Mouse (Mus musculus) erythroblast, embryonic 14.5 days (primary cell): ENCODE results near the gene Atp2a1. TPM values are rescaled to one million over a fixed set of nuclear protein-coding genes. Genes with fewer than 3 reads are reported as not detected.

Experiments
- H3K27me3 ChIP-seq: 2 replicates; pipeline ENCODE4 v1.6.1; 2012; ENCODE audit warnings: inconsistent platforms; ENCODE audit not compliant: control insufficient read depth
- H3K36me3 ChIP-seq: 2 replicates; pipeline ENCODE4 v1.6.1; 2012; ENCODE audit warnings: mild to moderate bottlenecking, inconsistent platforms; ENCODE audit not compliant: control insufficient read depth
- H3K4me1 ChIP-seq: 2 replicates; pipeline ENCODE4 v1.6.1; 2012; ENCODE audit warnings: inconsistent platforms; ENCODE audit not compliant: control insufficient read depth
- H3K4me3 ChIP-seq: replicated peaks from 2 replicates; pipeline ENCODE3; 2012; ENCODE audit warnings: moderate library complexity, mild to moderate bottlenecking, inconsistent platforms
- H3K9me3 ChIP-seq: 2 replicates; pipeline ENCODE4 v1.6.1; 2012; ENCODE audit warnings: low read length, inconsistent platforms, mixed read lengths; ENCODE audit not compliant: control insufficient read depth
- GATA1 ChIP-seq: IDR thresholded peaks from 2 replicates; pipeline ENCODE4 v1.6.1; 2012; ENCODE audit warnings: low read length, inconsistent platforms, mixed read lengths
- TAL1 ChIP-seq: IDR thresholded peaks from 3 replicates; pipeline ENCODE4 v1.6.1; 2012; ENCODE audit warnings: low read length, inconsistent platforms, mixed read lengths
- polyA plus RNA-seq: library from polyadenylated mRNA; stranded (reverse); fragments of >175 nt; gene quantifications from 2 replicates; pipeline ENCODE4 v1.2.3, GENCODE M21; 2012

The Atp2a1 gene
- polyA plus RNA-seq, 1 experiment, result not detected

DNA sequence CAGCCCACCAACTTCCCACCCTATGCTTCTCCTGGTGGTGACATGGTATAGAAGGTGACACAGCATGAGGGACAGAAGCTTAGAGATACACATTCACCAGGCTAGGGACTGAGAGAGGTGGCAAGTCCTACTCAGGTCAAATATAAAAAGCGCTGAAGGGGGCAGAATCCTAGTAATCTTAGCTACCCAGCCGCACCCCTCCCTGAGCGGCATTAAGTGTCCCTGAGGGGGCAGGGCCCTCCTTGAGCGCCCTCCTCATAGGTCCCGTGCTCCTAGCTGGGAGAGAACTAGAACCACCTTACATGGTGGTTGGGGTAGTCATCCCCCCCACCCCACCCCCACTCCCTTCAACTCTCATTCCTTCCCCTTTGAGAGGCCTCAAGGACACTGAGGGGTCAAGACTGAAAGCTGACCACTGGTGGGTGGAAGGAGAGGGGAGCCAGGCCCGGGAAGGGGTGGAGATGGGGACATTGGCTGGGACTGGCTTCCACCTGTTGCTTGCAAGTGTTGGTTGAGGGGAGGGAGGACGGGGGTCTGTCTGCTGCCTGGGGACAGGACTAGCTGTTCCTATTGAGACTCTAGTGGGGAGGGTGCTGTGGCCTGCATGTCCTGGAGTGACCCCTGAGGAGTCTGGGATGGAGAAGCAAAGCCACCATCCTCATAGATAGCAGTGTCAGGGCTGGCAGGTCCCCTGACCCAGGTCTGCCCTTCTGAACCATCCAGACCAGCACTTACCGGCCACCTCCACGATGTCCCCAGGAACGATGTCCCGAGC is 3.9 kb downstream of the Atp2a1 start:
- peaks cover 2% of the 10 kb centered on the region; the same call in 1 of the 2 replicates for H3K4me1 ChIP-seq
- TF ChIP-seq TAL1, result no peak
- TF ChIP-seq GATA1, result no peak
- no peak overlapping the region for H3K4me3 ChIP-seq
- H3K27me3 ChIP-seq, result no peaks in the 10 kb centered on the region
- H3K9me3 ChIP-seq, result no peaks in the 10 kb centered on the region
- H3K36me3 ChIP-seq, result no peaks in the 10 kb centered on the region

DNA sequence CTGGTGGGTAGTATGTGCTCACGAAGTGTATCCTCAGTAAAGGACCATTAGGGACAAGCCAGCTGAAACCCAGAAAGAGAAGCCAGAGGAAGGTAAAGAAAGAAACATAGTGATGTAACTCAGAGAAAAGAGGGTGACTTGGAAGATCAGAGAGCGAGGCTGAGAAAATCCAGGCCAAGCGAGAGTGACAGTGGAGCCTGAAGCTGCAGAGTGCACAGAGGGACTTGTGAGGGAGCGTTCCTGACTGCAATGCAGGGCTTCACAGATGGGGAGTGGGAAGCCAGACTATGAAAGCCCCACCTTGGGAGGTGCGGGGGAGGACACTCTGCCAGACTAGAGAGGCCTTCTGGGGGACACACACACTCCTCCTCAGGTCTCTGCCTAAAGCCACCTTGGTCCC is 4.7 kb downstream of the Atp2a1 start:
- no peaks in the 10 kb centered on the region for H3K9me3 ChIP-seq
- H3K4me1 ChIP-seq, result no peaks in the 10 kb centered on the region
- TF ChIP-seq TAL1 (no peak), GATA1 (no peak)
- H3K36me3 ChIP-seq, result no peaks in the 10 kb centered on the region
- no peaks in the 10 kb centered on the region for H3K27me3 ChIP-seq
- H3K4me3 ChIP-seq, result no peak overlapping the region

DNA sequence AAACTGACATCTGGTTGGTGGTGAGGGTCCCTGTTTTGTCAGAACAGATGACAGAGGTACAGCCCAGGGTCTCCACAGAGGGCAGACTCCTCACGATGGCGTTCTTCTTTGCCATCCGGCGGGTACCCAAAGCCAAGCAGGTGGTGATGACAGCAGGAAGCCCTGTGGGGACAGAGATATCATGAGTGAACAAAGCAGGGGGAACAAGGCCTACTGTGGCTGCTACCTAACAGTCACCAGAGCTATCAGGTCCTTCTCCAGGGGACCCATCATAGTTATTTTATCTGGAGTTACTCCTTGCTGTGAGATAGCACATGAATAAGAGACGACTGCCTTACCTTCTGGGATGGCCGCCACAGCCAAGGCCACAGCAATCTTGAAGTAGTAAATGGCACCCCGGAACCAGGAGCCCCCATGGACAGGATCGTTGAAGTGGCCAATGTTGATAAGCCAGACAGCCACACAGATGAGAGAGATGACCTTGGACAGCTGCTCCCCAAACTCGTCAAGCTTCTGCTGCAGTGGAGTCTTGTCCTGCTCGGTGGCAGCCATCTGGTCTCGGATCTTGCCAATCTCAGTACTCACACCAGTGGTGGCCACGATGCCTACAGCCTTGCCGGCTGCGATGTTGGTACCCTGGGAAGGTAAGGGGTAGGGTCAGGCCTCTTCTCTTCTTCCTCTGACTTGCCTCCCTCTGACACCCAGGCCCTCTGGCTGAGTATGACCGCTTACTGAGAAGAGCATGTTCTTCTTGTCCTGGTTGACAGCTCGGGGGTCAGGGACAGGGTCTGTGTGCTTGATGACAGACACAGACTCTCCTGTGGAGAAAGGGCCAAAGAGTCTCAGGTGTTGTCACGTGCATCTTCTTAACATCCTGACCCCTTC is 6.3 kb downstream of the Atp2a1 start:
- TF ChIP-seq GATA1 (no peak), TAL1 (no peak)
- no peaks in the 10 kb centered on the region for H3K9me3 ChIP-seq
- H3K4me1 ChIP-seq, result no peaks in the 10 kb centered on the region
- no peaks in the 10 kb centered on the region for H3K27me3 ChIP-seq
- no peak overlapping the region for H3K4me3 ChIP-seq
- H3K36me3 ChIP-seq, result no peaks in the 10 kb centered on the region

DNA sequence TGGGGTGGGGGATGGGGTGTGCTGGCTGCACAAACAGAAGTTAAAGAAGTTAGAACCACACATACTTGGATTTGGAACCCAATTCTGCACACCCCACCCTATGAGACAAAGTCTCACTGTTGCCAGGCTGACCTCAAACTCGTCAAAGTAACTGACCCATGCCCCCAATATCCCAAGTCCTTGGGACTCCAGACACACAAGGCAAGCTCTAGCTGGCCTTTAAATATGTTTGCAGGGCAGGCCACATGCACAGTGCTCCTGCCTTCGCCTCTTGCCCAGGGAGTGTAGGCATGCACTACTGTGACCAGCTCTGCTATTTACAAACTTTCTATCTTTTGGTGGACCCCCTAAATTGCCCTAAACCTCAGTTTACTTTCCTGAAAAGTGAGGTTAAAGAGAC is 7.7 kb downstream of the Atp2a1 start:
- H3K4me3 ChIP-seq, result no peak overlapping the region
- H3K36me3 ChIP-seq, result no peaks in the 10 kb centered on the region
- TF ChIP-seq GATA1 (no peak), TAL1 (no peak)
- H3K4me1 ChIP-seq, result no peaks in the 10 kb centered on the region
- H3K9me3 ChIP-seq, result no peaks in the 10 kb centered on the region
- no peaks in the 10 kb centered on the region for H3K27me3 ChIP-seq

DNA sequence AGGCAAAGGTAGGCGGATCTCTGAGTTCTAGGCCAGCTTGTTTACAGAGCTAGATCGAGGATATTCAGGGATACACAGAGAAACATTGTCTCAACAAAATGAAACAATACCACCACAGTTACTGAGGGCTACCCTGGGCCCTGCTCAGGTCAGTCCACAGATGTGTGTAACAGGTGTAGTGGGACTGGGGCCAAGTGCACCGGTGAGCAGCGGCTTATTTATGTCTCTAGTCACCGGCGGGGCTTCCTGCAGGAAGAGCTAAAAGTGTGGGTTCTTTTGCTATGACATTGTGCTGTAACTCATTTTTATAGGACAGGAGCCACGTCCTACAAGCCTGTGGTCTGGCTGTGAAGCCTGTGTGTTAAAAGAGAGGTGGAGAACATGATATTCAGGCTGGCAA is 9.0 kb downstream of the Atp2a1 start:
- Histone ChIP-seq H3K36me3 (no peaks in the 10 kb centered on the region), H3K9me3 (no peaks in the 10 kb centered on the region), H3K27me3 (no peaks in the 10 kb centered on the region), H3K4me1 (no peaks in the 10 kb centered on the region), H3K4me3 (no peak overlapping the region)
- TF ChIP-seq TAL1 (no peak), GATA1 (no peak)

DNA sequence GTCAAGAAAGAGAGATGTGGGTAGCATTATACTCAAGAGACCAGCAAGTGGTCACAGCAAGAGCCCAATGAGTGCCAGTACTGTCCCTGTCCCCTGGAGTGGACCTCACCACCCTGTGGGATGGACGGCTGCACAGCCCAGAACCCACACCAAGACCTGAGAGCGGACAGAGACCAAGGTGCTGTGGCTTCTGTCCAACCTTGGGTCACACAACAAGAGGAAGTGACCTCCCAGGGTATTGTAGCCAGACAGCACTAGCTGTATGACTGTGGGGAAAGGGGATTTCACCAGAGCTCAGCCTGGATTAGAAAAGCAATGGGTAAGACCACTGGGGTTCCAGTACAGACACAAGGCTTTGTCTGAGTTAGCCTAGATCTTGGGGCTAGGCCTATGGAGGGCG is 10.7 kb downstream of the Atp2a1 start:
- no peaks in the 10 kb centered on the region for H3K4me1 ChIP-seq
- no peaks in the 10 kb centered on the region for H3K9me3 ChIP-seq
- H3K4me3 ChIP-seq, result no peak overlapping the region
- H3K27me3 ChIP-seq, result no peaks in the 10 kb centered on the region
- TF ChIP-seq TAL1, result no peak
- no peak for TF ChIP-seq GATA1
- no peaks in the 10 kb centered on the region for H3K36me3 ChIP-seq

DNA sequence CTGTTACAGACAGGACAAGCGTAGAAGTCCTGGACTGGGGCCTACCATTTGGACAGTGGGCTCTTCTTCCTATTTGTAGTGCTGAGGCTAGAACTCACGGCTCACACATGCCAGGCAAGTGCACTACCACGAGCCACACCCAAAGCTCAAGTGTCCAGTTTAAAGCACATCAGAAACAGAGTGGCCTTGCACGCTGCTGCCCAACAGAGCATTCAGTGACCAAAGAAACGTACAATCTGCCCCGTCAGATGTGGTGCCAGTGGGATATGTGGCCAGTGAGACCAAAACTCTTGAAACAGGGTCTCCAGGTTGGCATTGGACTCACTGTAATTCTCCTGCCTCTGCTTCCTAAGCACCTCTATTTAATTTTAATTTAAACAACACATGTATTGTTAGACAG is 12.3 kb downstream of the Atp2a1 start:
- H3K9me3 ChIP-seq, result no peaks in the 10 kb centered on the region
- no peaks in the 10 kb centered on the region for H3K4me1 ChIP-seq
- H3K4me3 ChIP-seq, result no peak overlapping the region
- H3K27me3 ChIP-seq, result no peaks in the 10 kb centered on the region
- TF ChIP-seq TAL1 (no peak), GATA1 (no peak)
- peaks cover 11% of the 10 kb centered on the region for H3K36me3 ChIP-seq

DNA sequence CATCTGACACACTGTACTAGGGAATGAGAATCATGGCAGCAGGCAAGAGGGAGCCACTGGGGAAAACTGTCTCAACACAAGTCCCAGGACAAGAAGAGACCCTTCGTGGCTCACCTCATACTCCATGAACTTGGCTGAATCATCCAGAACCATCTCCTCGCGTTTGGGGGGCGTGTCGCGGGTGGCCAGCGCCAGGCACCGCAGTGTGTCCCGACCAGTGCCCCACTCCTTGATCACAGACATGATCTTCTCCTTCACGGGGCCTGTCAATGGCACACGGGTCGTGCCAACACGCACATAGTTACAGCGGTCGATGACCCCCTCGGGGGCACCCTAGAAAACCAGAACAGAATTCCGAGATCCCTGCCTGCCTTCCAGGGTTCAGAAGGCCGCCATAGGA is 12.9 kb downstream of the Atp2a1 start:
- Histone ChIP-seq H3K4me1 (no peaks in the 10 kb centered on the region), H3K4me3 (no peak overlapping the region), H3K27me3 (no peaks in the 10 kb centered on the region), H3K36me3 (peaks cover 17% of the 10 kb centered on the region), H3K9me3 (no peaks in the 10 kb centered on the region)
- no peak for TF ChIP-seq GATA1
- no peak for TF ChIP-seq TAL1

DNA sequence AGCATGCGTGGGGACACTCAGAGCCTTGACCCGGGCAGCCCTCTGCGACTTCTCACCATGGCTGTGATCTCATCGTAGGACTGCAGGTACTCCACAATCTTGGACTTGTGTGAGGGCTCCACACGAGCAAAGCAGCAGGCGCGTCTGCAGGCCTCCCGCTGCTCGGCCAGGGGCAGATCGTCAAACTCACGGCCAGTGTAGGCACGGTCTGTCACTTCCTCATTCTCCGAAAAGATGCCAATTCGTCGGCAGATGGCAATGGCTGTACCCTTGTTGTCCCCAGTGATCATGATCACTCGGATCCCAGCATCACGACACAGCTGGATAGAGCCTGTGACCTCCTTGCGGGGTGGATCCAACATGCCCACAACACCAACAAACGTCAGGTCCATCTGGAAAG is 14.4 kb downstream of the Atp2a1 start:
- Histone ChIP-seq H3K9me3 (no peaks in the 10 kb centered on the region), H3K4me3 (no peak overlapping the region), H3K36me3 (peaks cover 26% of the 10 kb centered on the region), H3K4me1 (no peaks in the 10 kb centered on the region), H3K27me3 (no peaks in the 10 kb centered on the region)
- TF ChIP-seq GATA1, result no peak
- no peak for TF ChIP-seq TAL1
